9 mouse cellular contexts compared by ENCODE assay signal in the genomic region with DNA sequence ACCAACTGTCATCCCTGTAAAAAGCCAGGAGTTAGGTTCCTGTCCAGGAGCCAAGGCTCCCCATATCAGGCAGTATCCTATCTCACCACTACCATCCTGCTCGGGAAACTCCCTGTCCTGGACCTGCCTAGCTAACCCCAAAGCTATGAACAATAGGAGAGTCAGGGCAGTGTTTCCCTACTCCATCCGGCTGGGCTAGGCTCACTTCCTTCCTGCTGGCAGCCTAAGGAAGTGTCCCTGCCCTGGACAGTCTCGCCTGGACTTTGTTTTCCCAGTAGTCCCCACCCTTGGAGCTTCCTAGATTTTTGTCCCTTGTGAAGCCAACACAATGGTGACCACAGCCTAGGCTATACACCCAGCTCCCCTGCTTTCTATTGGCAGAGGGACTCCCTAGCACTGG. TPM values are rescaled to one million over a fixed set of nuclear protein-coding genes. Genes with fewer than 3 reads are reported as not detected.
DNase-seq lines count a peak whose midpoint lies in the region; ATAC-seq lines count a peak whose summit lies in the region.
"Had no signal": no experiment of that assay in that cellular context is flagged by ENCODE, and none has a peak within 500 bp of the region (broad histone marks: within the 10 kb centered on the region; RNA-seq: fewer than 3 reads in every experiment).

No protein-coding gene starts in this region.

- no peak overlapping the region for H3K4me2 ChIP-seq in midbrain, embryonic 15.5 days
- H3K4me2 ChIP-seq in limb, embryonic 15.5 days, result no peak overlapping the region
- no peak overlapping the region for H3K4me2 ChIP-seq in stomach, embryonic 14.5 days (replicated peaks; ENCODE audit: low read depth, low read length)

- peaks cover 52% of the 10 kb centered on the region for H3K36me3 ChIP-seq in midbrain, embryonic 10.5 days
- peaks cover 24% of the 10 kb centered on the region for H3K36me3 ChIP-seq in midbrain, embryonic 15.5 days (replicated peaks)
- peaks cover 28% of the 10 kb centered on the region for H3K36me3 ChIP-seq in limb, embryonic 15.5 days
- peaks cover 12% of the 10 kb centered on the region for H3K36me3 ChIP-seq in stomach, embryonic 14.5 days (ENCODE audit: control insufficient read depth, insufficient read depth, low read length)

- H3K27me3 ChIP-seq in midbrain, embryonic 10.5 days (ENCODE audit: low read depth, poor library complexity, severe bottlenecking), result no peaks in the 10 kb centered on the region
- no peaks in the 10 kb centered on the region for H3K27me3 ChIP-seq in midbrain, embryonic 15.5 days (replicated peaks)
- no peaks in the 10 kb centered on the region for H3K27me3 ChIP-seq in limb, embryonic 15.5 days
- no peaks in the 10 kb centered on the region for H3K27me3 ChIP-seq in stomach, embryonic 14.5 days (ENCODE audit: control insufficient read depth, insufficient read depth, low read length)
- H3K27me3 ChIP-seq: Patski had no signal

- H3K4me1 ChIP-seq in midbrain, embryonic 10.5 days, result peaks cover 85% of the 10 kb centered on the region
- H3K4me1 ChIP-seq in midbrain, embryonic 15.5 days, result peaks cover 62% of the 10 kb centered on the region
- H3K4me1 ChIP-seq in limb, embryonic 15.5 days, result peaks cover 67% of the 10 kb centered on the region
- peaks cover 26% of the 10 kb centered on the region for H3K4me1 ChIP-seq in stomach, embryonic 14.5 days (ENCODE audit: control insufficient read depth, insufficient read depth, low read length)

- no peak for ATAC-seq in midbrain, embryonic 15.5 days (replicated peaks)
- ATAC-seq in limb, embryonic 15.5 days (ENCODE audit: insufficient number of reproducible peaks, low FRiP score, low TSS enrichment, low read depth), result no peak
- no peak for ATAC-seq in stomach, embryonic 14.5 days (ENCODE audit: insufficient number of reproducible peaks, insufficient read depth, low FRiP score, low read depth)
- ATAC-seq: Patski had no signal

- DNase-seq in midbrain, embryonic 10.5 days (ENCODE audit: low spot score), result no peak
- peak; percentile 76 for DNase-seq in heart, postnatal 25 days (ENCODE audit: low spot score)
- DNase-seq in retina, embryonic 14.5 days (ENCODE audit: low spot score), result no peak
- no peak for DNase-seq in cerebellum, postnatal 4 days (ENCODE audit: low spot score in 2 of 2)
- no peak for DNase-seq in B cell, adult 2 months

- no peak overlapping the region for H3K9ac ChIP-seq in midbrain, embryonic 15.5 days
- no peak overlapping the region for H3K9ac ChIP-seq in limb, embryonic 15.5 days
- no peak overlapping the region for H3K9ac ChIP-seq in stomach, embryonic 14.5 days (replicated peaks; ENCODE audit: low read depth, low read length)

- no peaks in the 10 kb centered on the region for H3K9me3 ChIP-seq in midbrain, embryonic 10.5 days (replicated peaks)
- no peaks in the 10 kb centered on the region for H3K9me3 ChIP-seq in midbrain, embryonic 15.5 days
- H3K9me3 ChIP-seq in limb, embryonic 15.5 days, result no peaks in the 10 kb centered on the region
- H3K9me3 ChIP-seq in stomach, embryonic 14.5 days (ENCODE audit: control insufficient read depth, low read depth, low read length), result no peaks in the 10 kb centered on the region

- WGBS in midbrain, embryonic 10.5 days, result 59% methylated on average over 3 of the region's 3 CpGs
- WGBS in midbrain, embryonic 15.5 days, result 61% methylated on average over 3 of the region's 3 CpGs
- WGBS in limb, embryonic 15.5 days, result 77% methylated on average over 3 of the region's 3 CpGs
- 62% methylated on average over 3 of the region's 3 CpGs for WGBS in stomach, embryonic 14.5 days

- intact Hi-C loops in heart, postnatal 25 days (cut with DNase I), result loop anchor here (5.0 kb wide), 1 partner anchor 60 kb away; no protein-coding TSS in a partner anchor

- H3K27ac ChIP-seq in midbrain, embryonic 10.5 days (replicated peaks), result 0 out of 2 replicates have a peak overlapping the region, but pooled peaks have one; percentile 98
- no peak overlapping the region for H3K27ac ChIP-seq in midbrain, embryonic 15.5 days
- H3K27ac ChIP-seq in limb, embryonic 15.5 days, result peak overlapping the region; percentile 92
- peak overlapping the region; percentile 93; the same call in 1 of the 2 replicates for H3K27ac ChIP-seq in stomach, embryonic 14.5 days (ENCODE audit: low read length)

- peak overlapping the region; percentile 89; the same call in 1 of the 2 replicates for H3K4me3 ChIP-seq in midbrain, embryonic 10.5 days
- no peak overlapping the region for H3K4me3 ChIP-seq in midbrain, embryonic 15.5 days
- no peak overlapping the region for H3K4me3 ChIP-seq in limb, embryonic 15.5 days
- no peak overlapping the region for H3K4me3 ChIP-seq in stomach, embryonic 14.5 days (ENCODE audit: low read depth, low read length)

RNA-seq across cellular contexts. Expression of a gene that starts 0.9 kb away (rescaled TPM):
- 143 and 150 TPM in 2 replicates for polyA plus RNA-seq in midbrain, embryonic 10.5 days (2016; fragmentation: Nextera tagmentation; extraction: Ambion mirVana)
- polyA plus RNA-seq in midbrain, embryonic 15.5 days (2015; fragmentation: Nextera tagmentation; extraction: Ambion mirVana), result 82.9 and 88.7 TPM in 2 replicates
- 10 to 100 TPM; 35.4 to 36.2 TPM for total RNA-seq in heart, postnatal 25 days (2021)
- polyA plus RNA-seq in limb, embryonic 15.5 days (2015; fragmentation: Nextera tagmentation; extraction: Ambion mirVana), result 101 and 104 TPM in 2 replicates
- 119 and 127 TPM in 2 replicates for polyA plus RNA-seq in stomach, embryonic 14.5 days (2014; fragmentation: Nextera tagmentation; extraction: Ambion mirVana)

RNA-seq across cellular contexts. Expression of a gene that starts 3.8 kb away (rescaled TPM):
- 79.2 and 84.3 TPM in 2 replicates for polyA plus RNA-seq in midbrain, embryonic 10.5 days (2016; fragmentation: Nextera tagmentation; extraction: Ambion mirVana)
- polyA plus RNA-seq in midbrain, embryonic 15.5 days (2015; fragmentation: Nextera tagmentation; extraction: Ambion mirVana), result 123 and 125 TPM in 2 replicates
- 10 to 100 TPM; 28.6 to 30.4 TPM for total RNA-seq in heart, postnatal 25 days (2021)
- polyA plus RNA-seq in limb, embryonic 15.5 days (2015; fragmentation: Nextera tagmentation; extraction: Ambion mirVana), result 35.9 and 37.3 TPM in 2 replicates
- polyA plus RNA-seq in stomach, embryonic 14.5 days (2014; fragmentation: Nextera tagmentation; extraction: Ambion mirVana), result 36.2 and 40.3 TPM in 2 replicates

RNA-seq across cellular contexts. Expression of a gene that starts 9.9 kb away (rescaled TPM):
- 6.8 and 9.3 TPM in 2 replicates for polyA plus RNA-seq in midbrain, embryonic 10.5 days (2016; fragmentation: Nextera tagmentation; extraction: Ambion mirVana)
- 7.9 and 9.5 TPM in 2 replicates for polyA plus RNA-seq in midbrain, embryonic 15.5 days (2015; fragmentation: Nextera tagmentation; extraction: Ambion mirVana)
- total RNA-seq in heart, postnatal 25 days (2021), result 1 to 10 TPM; 5.3 TPM
- 12.8 and 13.7 TPM in 2 replicates for polyA plus RNA-seq in limb, embryonic 15.5 days (2015; fragmentation: Nextera tagmentation; extraction: Ambion mirVana)
- polyA plus RNA-seq in stomach, embryonic 14.5 days (2014; fragmentation: Nextera tagmentation; extraction: Ambion mirVana), result 10.3 and 12.1 TPM in 2 replicates

RNA-seq across cellular contexts. Expression of a gene that starts 11.8 kb away (rescaled TPM):
- polyA plus RNA-seq in midbrain, embryonic 10.5 days (2016; fragmentation: Nextera tagmentation; extraction: Ambion mirVana), result 17.6 and 18.2 TPM in 2 replicates
- polyA plus RNA-seq in midbrain, embryonic 15.5 days (2015; fragmentation: Nextera tagmentation; extraction: Ambion mirVana), result 21.4 and 23.1 TPM in 2 replicates
- 10 to 100 TPM; 14.0 to 18.4 TPM for total RNA-seq in heart, postnatal 25 days (2021)
- 17.6 and 21.4 TPM in 2 replicates for polyA plus RNA-seq in limb, embryonic 15.5 days (2015; fragmentation: Nextera tagmentation; extraction: Ambion mirVana)
- polyA plus RNA-seq in stomach, embryonic 14.5 days (2014; fragmentation: Nextera tagmentation; extraction: Ambion mirVana), result 17.3 and 19.9 TPM in 2 replicates

RNA-seq across cellular contexts. Expression of a gene that starts 13.8 kb away (rescaled TPM):
- polyA plus RNA-seq in midbrain, embryonic 10.5 days (2016; fragmentation: Nextera tagmentation; extraction: Ambion mirVana), result 0.62 and 0.96 TPM in 2 replicates
- polyA plus RNA-seq in midbrain, embryonic 15.5 days (2015; fragmentation: Nextera tagmentation; extraction: Ambion mirVana), result 1.8 TPM in 2 replicates
- under 1 TPM; 0.45 to 0.62 TPM for total RNA-seq in heart, postnatal 25 days (2021)
- polyA plus RNA-seq in limb, embryonic 15.5 days (2015; fragmentation: Nextera tagmentation; extraction: Ambion mirVana), result 1.6 and 1.8 TPM in 2 replicates
- 1.0 and 1.4 TPM in 2 replicates for polyA plus RNA-seq in stomach, embryonic 14.5 days (2014; fragmentation: Nextera tagmentation; extraction: Ambion mirVana)
